Mouse (Mus musculus) ES-E14 (cell line): ENCODE data around the gene Lig3.

ENCODE experiments used
- HCFC1 ChIP-seq: IDR thresholded peaks from 2 replicates; pipeline ENCODE4 v1.6.1; 2012; ENCODE audit warnings: low read length, inconsistent platforms, borderline replicate concordance; ENCODE audit not compliant: insufficient read depth
- MAFK ChIP-seq: IDR thresholded peaks from 2 replicates; pipeline ENCODE4 v1.6.1; 2014; ENCODE audit warnings: mild to moderate bottlenecking, low read depth, low read length, inconsistent platforms; ENCODE audit not compliant: insufficient read depth
- ZNF384 ChIP-seq: IDR thresholded peaks from 2 replicates; pipeline ENCODE4 v1.6.1; 2012; ENCODE audit warnings: low read depth, low read length, inconsistent platforms

DNA sequence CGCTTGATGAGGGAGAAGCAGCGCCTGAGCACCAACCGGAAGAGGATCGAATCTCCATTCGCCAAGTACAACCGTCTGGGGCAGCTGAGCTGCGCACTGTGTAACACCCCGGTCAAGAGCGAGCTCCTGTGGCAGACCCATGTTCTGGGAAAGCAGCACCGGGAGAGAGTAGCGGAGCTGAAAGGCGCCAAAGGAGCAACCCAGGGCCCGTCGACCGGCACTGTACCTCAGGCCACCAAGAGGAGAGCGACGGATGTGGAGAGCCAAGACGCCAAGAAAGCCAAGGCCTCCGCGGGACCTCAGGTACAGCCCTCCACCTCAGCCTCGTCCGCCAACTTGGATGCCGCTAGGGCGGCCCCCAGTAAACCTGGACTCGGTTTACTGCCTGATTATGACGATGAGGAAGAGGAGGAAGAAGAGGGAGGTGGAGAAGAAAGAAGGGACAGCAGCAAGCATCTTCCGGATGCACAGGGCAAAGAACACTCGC is 16.4 kb upstream of the Lig3 start:
- TF ChIP-seq ZNF384 (no peak), MAFK (no peak), HCFC1 (no peak)
